Mouse (Mus musculus) activated CD4-positive, CD25-positive, alpha-beta regulatory T cell, adult 4 months (primary cell): ENCODE measurements around the gene Strap. TPM values are rescaled to one million over a fixed set of nuclear protein-coding genes. Genes with fewer than 3 reads are reported as not detected.

ENCODE experiments used
- ATAC-seq: one replicate; pipeline ENCODE4 v1.8.0; 2017
- polyA plus RNA-seq, 2 experiments: library from polyadenylated mRNA; unstranded; fragments of 100-300 nt; shearing (Covaris generic); gene quantifications; one replicate each; pipeline ENCODE4 v1.2.1; 2017

Strap gene
- polyA plus RNA-seq, 2 experiments from 2014 or later, result 33.4 to 40.0 TPM

DNA sequence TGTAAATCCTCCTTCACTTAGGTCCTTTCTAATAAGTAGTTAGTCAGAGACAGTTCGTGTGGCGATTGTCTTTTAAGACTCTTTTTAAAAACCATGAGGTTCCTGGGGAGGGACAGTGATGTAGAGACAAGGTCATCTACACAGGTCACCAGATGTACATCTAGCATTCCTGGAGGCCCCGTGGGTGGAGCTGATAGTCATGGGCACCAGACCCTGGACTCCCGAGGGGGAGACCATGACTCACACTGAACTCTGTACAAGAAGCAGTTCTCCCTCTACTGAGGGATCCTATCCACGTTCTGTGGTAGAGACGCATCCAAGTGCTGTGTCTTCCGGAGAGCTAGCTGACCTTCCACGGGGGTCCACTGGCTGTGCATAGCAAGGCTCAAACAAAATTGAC lies 42.1 kb downstream of the Strap start:
- ATAC-seq, result no peak

DNA sequence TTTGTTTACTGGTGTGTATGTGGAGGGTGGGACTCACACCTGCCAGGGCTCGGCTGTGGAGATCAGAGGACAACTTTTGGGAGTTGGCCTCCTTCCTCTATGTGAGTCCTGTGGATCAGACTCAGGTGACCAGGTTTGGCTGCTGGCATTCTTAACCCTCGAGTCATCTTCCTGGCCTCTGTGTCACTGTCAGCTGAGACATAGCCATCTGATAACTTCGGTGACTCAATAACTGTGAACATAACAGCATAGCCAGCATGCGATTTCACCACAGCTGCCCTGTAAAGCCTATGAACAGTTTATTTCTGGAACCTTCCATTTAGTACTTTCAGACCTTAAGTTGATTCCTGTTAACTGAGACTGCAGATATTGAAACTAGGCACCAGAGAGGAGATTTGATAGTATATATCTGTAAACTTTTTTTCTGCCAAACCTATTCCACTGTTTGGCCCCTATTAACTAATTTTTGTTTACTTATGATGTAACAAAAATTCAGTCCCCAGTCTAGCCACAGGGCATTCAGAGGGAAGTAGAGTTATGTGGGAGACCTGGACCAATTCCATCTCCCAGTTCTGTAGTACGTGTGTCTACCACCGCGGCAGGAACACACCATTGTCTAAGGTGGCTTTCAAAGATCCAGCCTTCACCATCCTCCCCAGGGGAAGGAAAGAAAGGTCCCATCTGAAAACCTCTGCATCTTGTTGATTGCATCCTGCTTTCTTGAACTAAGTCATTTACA lies 49.2 kb downstream of the Strap start:
- ATAC-seq, result no peak

DNA sequence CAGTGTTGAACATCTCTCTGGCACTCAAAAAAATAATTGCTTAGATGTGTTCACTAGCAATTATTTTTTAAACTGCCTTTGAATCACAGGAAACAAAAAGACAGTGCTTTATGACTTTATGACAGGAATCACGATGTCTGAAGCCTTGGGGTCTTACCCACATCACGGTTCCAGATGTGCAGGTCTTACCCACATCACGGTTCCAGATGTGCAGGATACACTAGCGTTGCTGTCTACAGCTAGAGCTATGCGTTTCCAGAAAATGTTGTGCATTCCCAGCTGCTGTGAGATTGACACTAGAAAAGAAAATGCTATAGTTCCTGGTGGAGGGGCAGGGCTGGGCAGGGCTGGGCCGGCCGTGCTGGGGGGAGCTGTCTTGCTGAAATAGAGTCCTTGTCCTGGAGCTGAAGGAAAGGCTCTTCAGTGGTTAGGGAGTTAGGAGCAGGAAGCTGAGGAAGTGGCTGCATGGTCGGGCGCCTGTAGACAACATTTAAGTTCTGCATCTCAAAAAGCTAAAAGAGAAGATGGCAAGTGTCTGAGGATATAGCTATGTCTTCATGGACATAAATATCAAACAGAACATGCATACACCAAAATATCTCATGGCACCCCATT lies 54.2 kb downstream of the Strap start:
- ATAC-seq, result no peak

DNA sequence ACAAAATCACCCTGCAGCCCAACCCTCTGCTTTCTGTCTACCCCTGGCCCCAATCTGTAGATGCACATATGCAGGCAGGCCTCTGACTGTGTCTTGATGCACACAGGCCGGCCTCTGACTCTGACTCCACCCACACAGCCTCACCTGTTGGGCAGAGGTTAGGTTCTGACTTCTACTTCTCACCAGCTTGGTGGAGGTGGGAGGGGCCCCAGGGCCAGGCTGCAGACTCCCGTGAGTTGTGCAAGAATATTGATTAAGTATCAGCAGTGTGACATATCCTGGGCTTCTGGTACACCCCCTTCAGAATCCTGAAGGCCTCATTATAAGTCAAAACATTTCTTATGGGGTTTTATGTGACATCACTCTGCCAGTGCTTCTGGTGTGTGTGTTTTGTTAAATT lies 54.8 kb downstream of the Strap start:
- no peak for ATAC-seq

DNA sequence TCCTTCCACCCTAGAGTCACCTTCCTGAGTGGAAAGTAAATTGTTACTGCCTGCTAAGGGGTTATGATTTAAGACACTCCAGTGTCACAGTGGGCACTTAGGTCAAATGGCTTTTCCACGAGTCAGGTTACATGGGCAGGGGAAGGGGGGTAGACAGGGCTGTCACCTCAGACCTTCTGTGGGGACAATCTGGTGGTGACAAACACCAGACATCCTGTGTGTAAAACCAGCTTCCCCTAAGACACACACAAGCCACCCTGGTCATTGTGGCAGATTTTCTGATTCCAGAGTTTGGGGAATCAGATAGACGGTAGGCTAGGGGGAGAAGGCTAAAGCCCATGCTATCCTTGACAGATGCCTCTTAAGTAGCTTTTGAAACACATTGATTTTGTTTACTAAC lies 60.6 kb downstream of the Strap start:
- ATAC-seq, result no peak

DNA sequence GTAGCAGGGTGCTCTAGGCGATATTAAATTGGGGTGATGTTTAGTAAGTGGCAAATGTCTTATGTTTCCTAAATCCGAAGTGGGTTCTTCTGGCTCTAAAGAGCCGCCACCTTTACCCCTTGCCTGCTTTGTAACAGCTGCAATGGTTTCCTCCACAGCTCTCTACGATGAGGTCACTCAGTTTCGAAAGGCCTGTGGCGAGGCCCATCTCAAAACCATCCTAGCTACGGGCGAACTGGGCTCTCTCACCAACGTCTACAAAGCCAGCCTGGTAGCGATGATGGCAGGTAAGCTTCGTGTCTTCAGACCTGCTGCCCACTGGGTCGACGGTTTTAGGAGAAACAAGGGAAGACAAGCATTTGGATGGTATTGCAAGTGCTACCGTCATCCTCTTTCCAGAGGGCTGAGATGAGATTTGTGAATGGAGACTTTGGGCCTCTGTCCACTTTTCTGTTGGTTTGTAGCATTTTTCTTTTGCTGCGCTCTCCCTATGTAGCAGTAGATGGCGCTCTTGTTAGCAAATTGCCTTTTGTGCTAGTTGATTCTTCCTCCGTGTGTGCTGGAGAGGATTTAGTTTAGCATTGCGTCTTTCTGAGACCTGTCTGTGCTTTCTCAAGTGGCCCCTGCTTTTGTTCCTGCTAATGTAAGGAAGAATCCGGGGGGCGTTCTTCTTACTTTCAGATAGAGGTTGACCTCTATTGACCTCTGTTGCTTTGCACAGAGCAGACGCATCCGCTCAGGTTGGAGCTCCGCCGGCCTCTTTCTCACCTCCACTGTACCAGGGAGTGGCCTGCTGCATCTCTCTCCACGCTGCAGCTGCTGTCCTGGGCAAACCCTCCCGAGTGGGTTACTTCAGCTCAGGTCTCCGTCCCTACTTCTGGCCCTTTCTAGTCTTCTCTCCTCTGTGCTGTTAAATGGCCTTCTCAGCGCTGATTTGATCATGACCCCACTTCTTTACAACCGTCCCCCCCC lies 62.0 kb downstream of the Strap start:
- ATAC-seq, result no peak

DNA sequence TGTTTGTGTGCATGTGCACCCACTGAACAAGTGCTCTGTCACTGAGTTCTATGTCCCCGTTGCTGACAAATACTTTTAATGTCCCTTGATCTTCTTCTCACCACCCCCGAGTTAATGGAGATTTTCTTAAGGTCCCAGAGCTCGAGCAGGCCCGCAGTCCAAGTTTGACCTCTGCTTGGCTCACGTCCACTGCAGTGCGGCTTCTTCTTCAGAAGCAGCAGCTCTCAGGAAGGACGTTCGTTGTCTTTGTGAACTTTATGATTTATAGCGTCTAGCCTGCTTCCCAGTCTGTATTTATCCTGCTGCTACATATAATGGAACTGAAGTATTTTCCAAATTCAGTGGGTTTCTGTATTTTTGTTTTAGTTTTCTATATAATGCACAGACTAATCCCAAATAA lies 64.4 kb downstream of the Strap start:
- no peak for ATAC-seq

Other genes with a start within 250 kb of the Strap start
- gene Eps8, start 80.2 kb upstream of the Strap start, polyA plus RNA-seq, result under 1 TPM; 0.30 to 0.46 TPM
- gene Dera, start 19.5 kb downstream of the Strap start, polyA plus RNA-seq, result 100 to 1,000 TPM in 1 of 2 experiments, 10 to 100 TPM in 1; 94.1 to 113 TPM